Mouse (Mus musculus) adrenal gland, postnatal 25 days (tissue): ENCODE measurements around the gene Eml2. TPM values are rescaled to one million over a fixed set of nuclear protein-coding genes. Genes with fewer than 3 reads are reported as not detected.
"Not testable (repeated sequence)": the region's sequence is repeated elsewhere in the genome, so short reads cannot be mapped to it uniquely, and the experiment has no call there.

Source experiments
- DNase-seq: peaks from one replicate; pipeline ENCODE4 v3.0.0; 2021; ENCODE audit warnings: mixed read lengths
- long read RNA-seq: library from polyadenylated mRNA; stranded (forward); transcript quantifications from one replicate; pipeline ENCODE4 v2.0.0, GENCODE M21; 2021
- total RNA-seq: library from RNA; stranded (reverse); gene quantifications from 2 replicates; pipeline ENCODE4 v1.2.3, GENCODE M21; 2021

Eml2 gene
- total RNA-seq = 36.3 and 66.2 TPM in 2 replicates
- long read RNA-seq, transcript Eml2-203 (19 exons, 2,255 nt) = major isoform, 16 of 18 reads
- long read RNA-seq, partial matches to known transcripts = 1 of 18 reads
- long read RNA-seq, other reads (novel, unspliced or antisense) = 1 of 18 reads

DNA sequence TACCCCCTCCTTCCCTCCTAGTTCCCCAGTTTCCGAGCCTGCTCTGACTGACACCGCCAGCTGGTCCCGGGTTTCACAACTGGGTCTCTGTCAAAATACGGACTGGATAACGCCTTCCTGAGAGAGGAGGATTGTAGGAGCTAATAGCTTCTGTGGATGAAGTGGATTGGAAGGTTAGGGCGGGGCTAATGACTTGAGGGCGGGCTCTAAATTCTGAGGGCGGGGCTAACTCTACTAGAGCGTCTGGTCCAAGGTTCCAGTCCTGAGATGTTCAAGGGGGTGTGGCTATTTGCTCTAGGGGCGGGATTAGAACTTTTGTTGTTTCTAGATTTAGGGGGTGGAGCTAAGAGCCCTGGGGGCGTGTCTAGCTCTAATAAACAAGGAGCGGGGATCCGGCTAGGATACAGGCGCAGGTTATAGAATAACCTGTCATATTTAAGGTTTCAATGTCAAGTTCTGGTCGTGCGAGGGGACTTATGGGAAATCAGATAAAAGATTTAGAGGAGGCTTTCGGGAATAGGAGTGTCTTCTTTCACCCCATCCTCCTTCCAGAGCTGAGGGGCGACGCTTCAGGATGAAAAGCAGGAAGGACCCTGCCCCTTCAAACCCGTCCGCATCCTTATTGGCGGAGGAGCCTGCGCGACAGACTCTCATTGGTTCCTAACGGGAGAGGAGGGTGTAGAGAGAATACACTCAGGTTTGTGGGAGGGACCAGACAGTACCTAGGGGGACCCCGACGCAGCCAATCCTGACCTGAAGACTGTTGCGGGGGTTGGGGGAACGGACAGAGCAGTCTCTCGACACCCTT, at the start of gene Eml2:
Gene Eml2, plus strand, starts transcription at position 714 of the 808 bp plus-strand sequence.
- no peak for DNase-seq

DNA sequence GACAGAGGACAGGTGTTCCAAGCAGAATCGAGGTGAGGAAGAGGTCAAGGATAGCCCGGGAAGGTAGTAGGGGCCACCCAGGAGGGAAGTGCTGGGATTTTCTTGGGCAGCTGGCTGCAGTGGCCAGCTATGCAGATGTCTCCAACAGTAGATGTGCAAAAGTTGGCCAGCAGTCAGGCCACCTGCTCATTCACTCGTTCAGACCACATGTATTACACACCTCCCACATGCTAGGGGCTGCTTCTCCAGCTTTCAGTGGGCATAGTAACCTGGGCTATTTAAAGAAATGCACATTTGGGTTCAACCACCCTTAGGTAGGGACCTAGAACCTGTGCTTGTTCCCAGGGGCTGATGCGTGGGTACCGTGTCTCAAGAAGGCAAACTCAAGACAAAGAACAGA, 48.5 kb upstream of the Eml2 start:
- DNase-seq = no peak

GRCm38 (mm10) chr7:19129396-19129795, 46.8 kb upstream of the Eml2 start:
- no peak for DNase-seq

GRCm38 (mm10) chr7:19130657-19131056, 45.6 kb upstream of the Eml2 start:
- DNase-seq = no peak

DNA sequence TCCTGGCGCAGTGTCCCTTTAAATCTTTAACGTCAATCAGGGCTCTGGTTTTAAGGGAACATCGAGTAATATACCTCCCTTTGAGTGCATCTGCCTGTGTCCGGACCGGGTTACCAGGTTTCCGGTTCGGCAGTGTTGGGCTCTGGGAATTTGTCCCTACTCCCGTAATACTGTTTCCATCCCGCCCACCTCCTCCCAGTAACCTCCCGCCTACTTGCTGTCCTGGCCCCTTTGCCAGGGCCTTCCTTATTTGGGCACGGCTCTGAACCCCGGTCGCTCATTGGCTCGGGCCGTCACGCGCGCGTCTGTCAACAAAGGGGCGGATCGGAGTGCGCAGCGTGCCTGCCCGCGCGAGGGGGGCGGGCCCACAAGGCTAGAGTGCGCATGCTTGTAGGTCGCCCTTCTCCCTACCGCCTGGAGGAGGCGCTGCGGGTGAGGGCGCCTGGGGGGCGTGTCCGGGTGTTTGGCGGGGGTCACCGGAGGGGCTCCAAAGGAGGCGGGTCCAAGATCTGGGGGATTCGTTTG, 44.8 kb upstream of the Eml2 start:
- peak; percentile 97 for DNase-seq

GRCm38 (mm10) chr7:19136168-19136567, 40.1 kb upstream of the Eml2 start:
- DNase-seq = no peak

- DNase-seq = no peak
These were observed 39.4 kb upstream of the Eml2 start for GRCm38 (mm10) chr7:19136673-19137334.

- DNase-seq = peak; percentile 65
These were observed 38.8 kb upstream of the Eml2 start for GRCm38 (mm10) chr7:19137380-19137779.

GRCm38 (mm10) chr7:19146793-19147192, 29.4 kb upstream of the Eml2 start:
- DNase-seq = no peak

- DNase-seq = no peak
These were observed 28.6 kb upstream of the Eml2 start for GRCm38 (mm10) chr7:19147497-19148045.

- DNase-seq = no peak
These were observed 27.9 kb upstream of the Eml2 start for GRCm38 (mm10) chr7:19148180-19148874.

GRCm38 (mm10) chr7:19148875-19149541, 27.2 kb upstream of the Eml2 start, which contains the start of gene Qpctl:
Gene Qpctl (minus strand): TSS chr7:19149291.
- DNase-seq = peak; percentile 95

- DNase-seq = peak; percentile 98
These were observed 26.6 kb upstream of the Eml2 start, which contains the start of gene Snrpd2 for GRCm38 (mm10) chr7:19149626-19150025. Gene Snrpd2 (plus strand): TSS chr7:19149722.

- not testable (repeated sequence) for DNase-seq
These were observed 25.1 kb upstream of the Eml2 start for GRCm38 (mm10) chr7:19151121-19151520.

DNA sequence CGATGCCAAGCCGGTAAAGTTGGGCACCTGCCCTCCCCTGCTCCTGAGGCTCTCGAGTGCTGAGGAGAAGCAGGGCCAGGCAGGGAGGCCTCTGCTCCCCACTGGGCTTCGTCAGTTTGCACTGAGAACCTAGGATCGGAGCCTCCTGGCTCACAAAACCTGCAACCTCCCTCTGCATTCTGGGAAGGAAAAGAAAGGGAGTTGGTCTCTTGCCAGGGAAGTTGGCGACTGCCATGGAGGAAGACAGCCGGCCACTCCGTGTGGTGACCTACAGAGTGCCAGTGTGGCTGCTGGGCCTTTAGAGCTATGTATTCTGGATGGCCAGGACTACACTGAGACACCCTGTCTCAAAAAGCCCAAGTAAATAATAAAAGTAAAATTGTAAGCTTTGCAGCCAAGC, 21.4 kb upstream of the Eml2 start:
- DNase-seq = no peak

DNA sequence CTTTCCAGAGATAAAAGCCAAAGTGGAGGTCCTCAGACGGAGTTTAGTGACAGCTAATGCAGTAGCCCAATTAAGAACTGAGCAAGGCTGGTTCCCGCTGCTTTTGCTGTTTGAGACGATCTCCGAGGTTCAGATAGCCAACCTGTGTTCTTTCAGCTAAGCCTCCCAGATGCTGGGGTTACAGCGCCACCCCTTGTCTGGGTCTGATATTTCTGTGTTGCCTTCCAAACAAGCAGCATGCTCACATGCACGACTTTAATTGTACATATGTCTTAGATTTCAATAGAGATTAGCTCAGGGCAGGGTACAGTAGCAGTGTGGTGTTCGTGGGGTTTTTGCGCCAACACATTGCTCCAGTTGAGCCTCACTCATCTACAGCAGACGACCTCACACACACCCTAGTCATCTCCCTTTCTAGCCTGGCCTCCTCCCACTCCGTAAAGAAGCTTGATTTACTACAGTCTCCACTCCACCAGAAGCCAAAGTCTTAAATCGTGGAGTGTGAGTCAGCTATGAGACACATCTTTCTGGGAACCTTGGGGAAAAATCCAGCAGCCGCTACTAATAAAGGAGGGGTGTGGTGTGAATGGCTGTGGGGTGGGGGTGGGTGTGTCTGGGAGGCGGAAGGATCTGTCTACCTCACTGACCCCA, 20.3 kb upstream of the Eml2 start:
- peak; percentile 51 for DNase-seq

DNA sequence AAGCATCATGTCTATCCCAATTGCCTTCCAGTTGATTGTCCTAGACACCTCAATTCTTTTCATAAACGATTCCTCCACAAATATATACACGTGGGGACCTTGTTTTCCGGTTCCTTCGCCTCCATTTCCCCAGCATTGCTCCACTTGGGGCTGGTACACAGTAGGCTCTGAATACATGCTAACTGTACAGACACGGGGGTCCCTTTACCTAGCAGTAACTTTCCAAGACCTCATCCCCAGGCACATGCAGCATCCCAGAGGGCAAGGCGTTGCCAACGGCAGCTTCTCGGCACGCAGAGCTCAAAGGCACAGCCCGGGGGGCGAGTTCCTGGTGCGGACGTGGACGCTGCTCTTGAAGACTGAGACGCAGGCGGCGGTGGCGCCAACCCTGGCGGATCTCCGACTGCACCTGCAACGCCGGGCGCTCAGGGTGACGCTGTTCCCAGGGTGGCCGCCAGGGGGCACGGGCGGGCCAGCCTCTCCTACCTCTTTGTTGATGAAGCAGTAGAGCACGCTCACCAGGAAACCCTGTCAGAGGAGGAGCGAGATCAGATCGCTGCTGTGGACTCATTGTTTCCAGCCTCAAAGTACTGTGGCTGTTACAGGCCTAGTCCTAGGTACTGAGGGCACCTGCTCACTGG, 18.9 kb upstream of the Eml2 start:
- peak; percentile 93 for DNase-seq

DNA sequence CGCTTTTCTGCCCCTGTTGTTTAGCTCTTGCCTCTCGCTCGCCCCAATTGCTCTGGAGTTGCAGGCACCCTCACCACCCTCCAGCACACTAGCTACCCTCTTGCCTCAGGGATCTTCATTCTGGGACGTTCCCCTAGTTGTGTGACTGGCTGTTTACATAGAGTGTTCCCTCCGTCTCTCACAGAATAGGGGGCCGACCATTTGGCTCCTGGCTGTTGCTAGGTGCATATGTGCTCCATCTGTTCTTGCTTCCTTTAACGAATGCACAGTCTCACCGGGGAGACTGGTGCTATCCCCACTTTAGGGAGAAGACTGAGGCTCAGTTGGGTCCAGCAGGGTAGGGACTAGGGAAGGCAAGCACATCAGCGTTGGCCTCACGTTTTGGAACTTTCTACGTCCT, 17.6 kb upstream of the Eml2 start:
- no peak for DNase-seq

DNA sequence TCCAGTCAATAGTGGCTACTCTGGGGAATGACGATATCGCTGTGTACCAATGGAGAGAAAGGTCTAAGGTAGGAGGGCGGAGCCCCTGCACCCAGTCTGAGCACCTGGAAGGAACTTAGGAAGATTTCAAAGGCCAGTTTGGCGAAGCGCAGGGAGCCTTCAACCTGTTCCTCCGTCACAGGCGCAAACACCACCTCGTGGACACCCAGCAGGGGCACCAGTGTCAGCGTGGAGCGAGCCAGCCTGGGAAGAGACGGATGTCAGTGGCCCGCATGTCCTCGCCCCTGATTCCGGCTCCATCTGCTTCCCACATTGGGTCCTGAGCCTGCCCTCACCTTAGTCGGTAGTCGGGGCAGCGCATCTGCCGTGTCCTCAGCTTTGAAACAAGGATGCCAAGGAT, 16.8 kb upstream of the Eml2 start:
- DNase-seq = no peak

- no peak for DNase-seq
These were observed 16.1 kb upstream of the Eml2 start for GRCm38 (mm10) chr7:19160115-19160514.
